Comparison of ENCODE assay signal across 21 mouse cellular contexts in genomic region chr17:86851782-86852181, GRCm38 (mm10).
DNase-seq lines count a peak whose midpoint lies in the region; ATAC-seq lines count a peak whose summit lies in the region.
"Had no signal": no experiment of that assay in that cellular context is flagged by ENCODE, and none has a peak within 500 bp of the region (broad histone marks: within the 10 kb centered on the region; RNA-seq: fewer than 3 reads in every experiment).

No protein-coding gene starts in this region.

- H3K36me3 ChIP-seq in hindbrain, embryonic 11.5 days (ENCODE audit: control insufficient read depth, insufficient read depth, low read length): no peaks in the 10 kb centered on the region
- H3K36me3 ChIP-seq: embryonic facial prominence, embryonic 10.5 days; embryonic facial prominence, embryonic 12.5 days; forebrain, embryonic 15.5 days; G1E had no signal

- no peak overlapping the region for H3K9ac ChIP-seq in hindbrain, embryonic 11.5 days (ENCODE audit: low read depth, low read length)
- H3K9ac ChIP-seq: embryonic facial prominence, embryonic 12.5 days; forebrain, embryonic 13.5 days; forebrain, embryonic 15.5 days; forebrain, postnatal 0 days had no signal

- H3K27me3 ChIP-seq in hindbrain, embryonic 11.5 days (ENCODE audit: control insufficient read depth, insufficient read depth, low read length): no peaks in the 10 kb centered on the region
- H3K27me3 ChIP-seq: embryonic facial prominence, embryonic 12.5 days; forebrain, embryonic 13.5 days; forebrain, embryonic 15.5 days; Patski had no signal

- ATAC-seq in hindbrain, embryonic 11.5 days (ENCODE audit: low FRiP score): no peak
- ATAC-seq: forebrain, embryonic 13.5 days; forebrain, embryonic 15.5 days; forebrain, postnatal 0 days; Patski had no signal

- no peaks in the 10 kb centered on the region for H3K4me1 ChIP-seq in hindbrain, embryonic 11.5 days (replicated peaks; ENCODE audit: control insufficient read depth, insufficient read depth, low read length)
- H3K4me1 ChIP-seq: embryonic facial prominence, embryonic 12.5 days; forebrain, embryonic 13.5 days; forebrain, embryonic 15.5 days had no signal

- intact Hi-C loops in heart, postnatal 14 days (cut with DNase I): no loop called here

- H3K4me3 ChIP-seq in hindbrain, embryonic 11.5 days (ENCODE audit: low read depth, low read length): no peak overlapping the region
- H3K4me3 ChIP-seq: embryonic facial prominence, embryonic 10.5 days; embryonic facial prominence, embryonic 12.5 days; forebrain, embryonic 13.5 days; forebrain, embryonic 15.5 days had no signal

- no peak overlapping the region for H3K4me2 ChIP-seq in hindbrain, embryonic 11.5 days (replicated peaks; ENCODE audit: low read depth, low read length)
- H3K4me2 ChIP-seq: embryonic facial prominence, embryonic 12.5 days; forebrain, embryonic 13.5 days; forebrain, embryonic 15.5 days had no signal

- DNase-seq in heart, adult 11 months: peak; percentile 19
- DNase-seq in heart, postnatal 14 days: no peak
- DNase-seq in CD4-positive helper T cell, adult 2 months (ENCODE audit: low read depth, low spot score): peak; percentile 32
- DNase-seq in induced T-regulatory cell, adult 2 months (ENCODE audit: low read depth): peak; percentile 49
- no peak for DNase-seq in hindbrain, embryonic 11.5 days (ENCODE audit: low spot score)
- DNase-seq: adrenal gland, adult 8-10 months; adrenal gland, postnatal 14 days; adrenal gland, postnatal 36 days; B cell, adult 2 months; cerebellum, adult 11-12 months; cerebellum, adult 2 months; cerebellum, adult 9-10 months; cerebellum, postnatal 10 days; cerebellum, postnatal 25 days; forebrain, postnatal 0 days had no signal

- 65% methylated on average over 2 of the region's 2 CpGs for WGBS in hindbrain, embryonic 11.5 days

- no peak overlapping the region for H3K27ac ChIP-seq in hindbrain, embryonic 11.5 days (ENCODE audit: low read depth, low read length)
- H3K27ac ChIP-seq: embryonic facial prominence, embryonic 10.5 days; embryonic facial prominence, embryonic 12.5 days; forebrain, embryonic 13.5 days; forebrain, embryonic 15.5 days had no signal

- no peaks in the 10 kb centered on the region for H3K9me3 ChIP-seq in hindbrain, embryonic 11.5 days (ENCODE audit: control insufficient read depth, low read length)
- H3K9me3 ChIP-seq: embryonic facial prominence, embryonic 10.5 days; embryonic facial prominence, embryonic 12.5 days; forebrain, embryonic 13.5 days; forebrain, embryonic 15.5 days had no signal

Comparison
In these comparisons a context has a peak if more than half of its experiments do, and no peak if none do; other contexts are left out.
1. DNase-seq: peak in heart, adult 11 months (single experiment), CD4-positive helper T cell, adult 2 months (single experiment) and induced T-regulatory cell, adult 2 months (single experiment); none in heart, postnatal 14 days (0 of 2) and hindbrain, embryonic 11.5 days (single experiment).